In genomic region chr12:86157894-86158444, GRCm38 (mm10) we compare ENCODE assay signal across 8 mouse cellular contexts.
DNase-seq lines count a peak whose midpoint lies in the region; ATAC-seq and TF ChIP-seq lines count a peak whose summit lies in the region.

No protein-coding gene starts in this region.

- no peak overlapping the region for H3K4me3 ChIP-seq in kidney, embryonic 15.5 days (replicated peaks)
- H3K4me3 ChIP-seq in liver, embryonic 12.5 days: no peak overlapping the region
- H3K4me3 ChIP-seq in lung, adult 2 months (replicated peaks; ENCODE audit: extremely low read depth, low read depth, low read length): no peak overlapping the region

- 15% methylated on average over 8 of the region's 8 CpGs for WGBS in kidney, embryonic 15.5 days
- 34% methylated on average over 8 of the region's 8 CpGs for WGBS in liver, embryonic 12.5 days (ENCODE audit: insufficient replicate concordance)
- 30% methylated on average over 8 of the region's 8 CpGs for WGBS in lung, adult 2 months

- no peak for TF ChIP-seq CTCF in lung, adult 2 months (IDR thresholded peaks at IDR 0.05; ENCODE audit: insufficient read depth, low read length)

- H3K27me3 ChIP-seq in kidney, embryonic 15.5 days: no peaks in the 10 kb centered on the region
- no peaks in the 10 kb centered on the region for H3K27me3 ChIP-seq in liver, embryonic 12.5 days (replicated peaks)

- no peak overlapping the region for H3K9ac ChIP-seq in kidney, embryonic 15.5 days
- no peak overlapping the region for H3K9ac ChIP-seq in liver, embryonic 12.5 days

- H3K27ac ChIP-seq in kidney, embryonic 15.5 days: peak overlapping the region; percentile 58; the same call in 1 of the 2 replicates
- no peak overlapping the region for H3K27ac ChIP-seq in liver, embryonic 12.5 days

- no peak for DNase-seq in kidney, postnatal 25 days
- DNase-seq in cerebellum, adult 9-10 months: peak; percentile 70
- peak; percentile 48 for DNase-seq in forelimb bud, embryonic 11.5 days (ENCODE audit: low read depth, low spot score)
- peak; percentile 52 to 70 for DNase-seq in left cerebral cortex, adult 9 months (ENCODE audit: low spot score in 2 of 2)
- DNase-seq in spleen, postnatal 14 days (ENCODE audit: low spot score in 2 of 2): no peak
- DNase-seq in lung, adult 2 months: no peak

- no peak for TF ChIP-seq POLR2A in lung, adult 2 months (IDR thresholded peaks at IDR 0.05; ENCODE audit: borderline replicate concordance, extremely low read depth, low read depth, low read length)

- no peaks in the 10 kb centered on the region for H3K9me3 ChIP-seq in kidney, embryonic 15.5 days (replicated peaks)
- no peaks in the 10 kb centered on the region for H3K9me3 ChIP-seq in liver, embryonic 12.5 days (replicated peaks)

- H3K4me1 ChIP-seq in kidney, embryonic 15.5 days: peaks cover 26% of the 10 kb centered on the region
- peaks cover 8% of the 10 kb centered on the region; the same call in 1 of the 2 replicates for H3K4me1 ChIP-seq in liver, embryonic 12.5 days
- peaks cover 7% of the 10 kb centered on the region; the same call in 1 of the 2 replicates for H3K4me1 ChIP-seq in lung, adult 2 months (ENCODE audit: control insufficient read depth, insufficient read depth, low read length)

- 0 out of 2 replicates have a peak overlapping the region, but pooled peaks have one; percentile 9 for H3K4me2 ChIP-seq in kidney, embryonic 15.5 days
- H3K4me2 ChIP-seq in liver, embryonic 12.5 days: no peak overlapping the region

- no peaks in the 10 kb centered on the region; the same call in 1 of the 2 replicates for H3K36me3 ChIP-seq in kidney, embryonic 15.5 days
- no peaks in the 10 kb centered on the region; the same call in 1 of the 2 replicates for H3K36me3 ChIP-seq in liver, embryonic 12.5 days

- ATAC-seq in kidney, embryonic 15.5 days (replicated peaks; ENCODE audit: low FRiP score): peak; percentile 71
- no peak for ATAC-seq in liver, embryonic 12.5 days

Comparison
In these comparisons a context has a peak if more than half of its experiments do, and no peak if none do; other contexts are left out.
1. DNase-seq: peak in cerebellum, adult 9-10 months (single experiment), forelimb bud, embryonic 11.5 days (single experiment) and left cerebral cortex, adult 9 months (2 of 2); none in kidney, postnatal 25 days (0 of 2), spleen, postnatal 14 days (0 of 2) and lung, adult 2 months (single experiment).